Mouse (Mus musculus): ENCODE measurements at regions not wholly inside any gene's neighbourhood (a gene's known extent, or its start where the extent isn't known, plus 50 kb on each side); places are given as distances from the start of the nearest gene placed in this dataset.
"Not testable (repeated sequence)": the region's sequence is repeated elsewhere in the genome, so short reads cannot be mapped to it uniquely, and the experiment has no call there.

GRCm38 (mm10) chr17:43139916-43140315, 123.6 kb downstream of the Tnfrsf21 start:
- Histone ChIP-seq H3K4me3 (ENCODE audit: low read depth, low read length) (no peak overlapping the region), H3K4me2 (ENCODE audit: low read depth, severe bottlenecking) (no peak overlapping the region), H3K9ac (ENCODE audit: low read length) (no peak overlapping the region), H3K27ac (replicated peaks; ENCODE audit: low read depth, low read length) (no peak overlapping the region), H3K36me3 (ENCODE audit: control insufficient read depth, insufficient read depth, low read length) (no peaks in the 10 kb centered on the region), H3K4me1 (ENCODE audit: control insufficient read depth, insufficient read depth, low read length) (no peaks in the 10 kb centered on the region), H3K27me3 (ENCODE audit: control insufficient read depth, insufficient read depth, low read length) (no peaks in the 10 kb centered on the region), H3K9me3 (ENCODE audit: control insufficient read depth, low read length) (no peaks in the 10 kb centered on the region)
- DNase-seq (ENCODE audit: low spot score) (no peak), ATAC-seq (ENCODE audit: insufficient number of reproducible peaks, low FRiP score, low TSS enrichment, low read depth) (no peak)
- WGBS = 76% methylated on average over 7 of the region's 8 CpGs

GRCm38 (mm10) chr17:43141740-43142139, 125.4 kb downstream of the Tnfrsf21 start:
- Histone ChIP-seq H3K9ac (ENCODE audit: low read length) (no peak overlapping the region), H3K4me3 (ENCODE audit: low read depth, low read length) (no peak overlapping the region), H3K36me3 (ENCODE audit: control insufficient read depth, insufficient read depth, low read length) (no peaks in the 10 kb centered on the region), H3K4me2 (ENCODE audit: low read depth, severe bottlenecking) (no peak overlapping the region), H3K27ac (replicated peaks; ENCODE audit: low read depth, low read length) (no peak overlapping the region), H3K4me1 (ENCODE audit: control insufficient read depth, insufficient read depth, low read length) (no peaks in the 10 kb centered on the region), H3K9me3 (ENCODE audit: control insufficient read depth, low read length) (no peaks in the 10 kb centered on the region), H3K27me3 (ENCODE audit: control insufficient read depth, insufficient read depth, low read length) (no peaks in the 10 kb centered on the region)
- ATAC-seq (ENCODE audit: insufficient number of reproducible peaks, low FRiP score, low TSS enrichment, low read depth) (no peak), DNase-seq (ENCODE audit: low spot score) (no peak)
- 78% methylated on average over 7 of the region's 7 CpGs for WGBS

GRCm38 (mm10) chr17:43145749-43146148, 124.4 kb upstream of the Adgrf1 start:
- H3K36me3 ChIP-seq (ENCODE audit: control insufficient read depth, insufficient read depth, low read length) = no peaks in the 10 kb centered on the region
- H3K4me1 ChIP-seq (ENCODE audit: control insufficient read depth, insufficient read depth, low read length) = peaks cover 5% of the 10 kb centered on the region
- H3K9me3 ChIP-seq (ENCODE audit: control insufficient read depth, low read length) = no peaks in the 10 kb centered on the region
- no peak overlapping the region for H3K27ac ChIP-seq (replicated peaks; ENCODE audit: low read depth, low read length)
- ATAC-seq (ENCODE audit: insufficient number of reproducible peaks, low FRiP score, low TSS enrichment, low read depth) (no peak), DNase-seq (ENCODE audit: low spot score) (no peak)
- no peak overlapping the region for H3K4me2 ChIP-seq (ENCODE audit: low read depth, severe bottlenecking)
- 44% methylated on average over 1 of the region's 1 CpGs for whole genome bisulfite sequencing
- H3K9ac ChIP-seq (ENCODE audit: low read length) = no peak overlapping the region
- H3K27me3 ChIP-seq (ENCODE audit: control insufficient read depth, insufficient read depth, low read length) = no peaks in the 10 kb centered on the region
- no peak overlapping the region for H3K4me3 ChIP-seq (ENCODE audit: low read depth, low read length)

GRCm38 (mm10) chr17:43147935-43148334, 122.2 kb upstream of the Adgrf1 start:
- Histone ChIP-seq H3K4me2 (ENCODE audit: low read depth, severe bottlenecking) (no peak overlapping the region), H3K4me1 (ENCODE audit: control insufficient read depth, insufficient read depth, low read length) (peaks cover 5% of the 10 kb centered on the region), H3K4me3 (ENCODE audit: low read depth, low read length) (no peak overlapping the region), H3K27me3 (ENCODE audit: control insufficient read depth, insufficient read depth, low read length) (no peaks in the 10 kb centered on the region), H3K36me3 (ENCODE audit: control insufficient read depth, insufficient read depth, low read length) (no peaks in the 10 kb centered on the region), H3K27ac (replicated peaks; ENCODE audit: low read depth, low read length) (no peak overlapping the region), H3K9ac (ENCODE audit: low read length) (no peak overlapping the region), H3K9me3 (ENCODE audit: control insufficient read depth, low read length) (no peaks in the 10 kb centered on the region)
- WGBS = 6% methylated on average over 3 of the region's 3 CpGs
- DNase-seq (ENCODE audit: low spot score) (no peak), ATAC-seq (ENCODE audit: insufficient number of reproducible peaks, low FRiP score, low TSS enrichment, low read depth) (no peak)

GRCm38 (mm10) chr17:43152620-43153019, 117.5 kb upstream of the Adgrf1 start:
- ATAC-seq (ENCODE audit: insufficient number of reproducible peaks, low FRiP score, low TSS enrichment, low read depth) = no peak
- Histone ChIP-seq H3K27ac (replicated peaks; ENCODE audit: low read depth, low read length) (no peak overlapping the region), H3K27me3 (ENCODE audit: control insufficient read depth, insufficient read depth, low read length) (no peaks in the 10 kb centered on the region), H3K9me3 (ENCODE audit: control insufficient read depth, low read length) (no peaks in the 10 kb centered on the region), H3K4me2 (ENCODE audit: low read depth, severe bottlenecking) (no peak overlapping the region), H3K4me3 (ENCODE audit: low read depth, low read length) (no peak overlapping the region), H3K9ac (ENCODE audit: low read length) (no peak overlapping the region), H3K36me3 (ENCODE audit: control insufficient read depth, insufficient read depth, low read length) (no peaks in the 10 kb centered on the region), H3K4me1 (ENCODE audit: control insufficient read depth, insufficient read depth, low read length) (peaks cover 5% of the 10 kb centered on the region)
- WGBS = 80% methylated on average over 3 of the region's 3 CpGs
- DNase-seq (ENCODE audit: low spot score) = no peak

GRCm38 (mm10) chr17:43155271-43155670, 114.9 kb upstream of the Adgrf1 start:
- not testable (repeated sequence) for H3K9ac ChIP-seq (ENCODE audit: low read length); H3K36me3 ChIP-seq (ENCODE audit: control insufficient read depth, insufficient read depth, low read length); H3K9me3 ChIP-seq (ENCODE audit: control insufficient read depth, low read length); H3K27ac ChIP-seq (replicated peaks; ENCODE audit: low read depth, low read length); H3K4me2 ChIP-seq (ENCODE audit: low read depth, severe bottlenecking); H3K27me3 ChIP-seq (ENCODE audit: control insufficient read depth, insufficient read depth, low read length); H3K4me3 ChIP-seq (ENCODE audit: low read depth, low read length); ATAC-seq (ENCODE audit: insufficient number of reproducible peaks, low FRiP score, low TSS enrichment, low read depth); DNase-seq (ENCODE audit: low spot score)
- H3K4me1 ChIP-seq (ENCODE audit: control insufficient read depth, insufficient read depth, low read length) = peaks cover 11% of the 10 kb centered on the region
- WGBS = 92% methylated on average over 8 of the region's 8 CpGs

GRCm38 (mm10) chr17:43156116-43156515, 114.0 kb upstream of the Adgrf1 start:
- no peak for DNase-seq (ENCODE audit: low spot score)
- ATAC-seq (ENCODE audit: insufficient number of reproducible peaks, low FRiP score, low TSS enrichment, low read depth) = no peak

GRCm38 (mm10) chr17:43157781-43158501, 112.2 kb upstream of the Adgrf1 start:
- DNase-seq (ENCODE audit: low spot score) = peak; percentile 58
- peaks cover 11% of the 10 kb centered on the region for H3K4me1 ChIP-seq (ENCODE audit: control insufficient read depth, insufficient read depth, low read length)
- no peaks in the 10 kb centered on the region for H3K9me3 ChIP-seq (ENCODE audit: control insufficient read depth, low read length)
- H3K27me3 ChIP-seq (ENCODE audit: control insufficient read depth, insufficient read depth, low read length) = no peaks in the 10 kb centered on the region
- no peak overlapping the region for H3K9ac ChIP-seq (ENCODE audit: low read length)
- peak; percentile 72; the same call in 1 of the 2 replicates for ATAC-seq (ENCODE audit: insufficient number of reproducible peaks, low FRiP score, low TSS enrichment, low read depth)
- H3K36me3 ChIP-seq (ENCODE audit: control insufficient read depth, insufficient read depth, low read length) = no peaks in the 10 kb centered on the region
- 30% methylated on average over 15 of the region's 15 CpGs for WGBS
- H3K4me3 ChIP-seq (ENCODE audit: low read depth, low read length) = no peak overlapping the region
- H3K4me2 ChIP-seq (ENCODE audit: low read depth, severe bottlenecking) = peak overlapping the region; percentile 27
- H3K27ac ChIP-seq (replicated peaks; ENCODE audit: low read depth, low read length) = 0 out of 2 replicates have a peak overlapping the region, but pooled peaks have one; percentile 33

More at GRCm38 (mm10) chr17:43156116-43156515, 114.0 kb upstream of the Adgrf1 start:
- WGBS = 72% methylated on average over 5 of the region's 5 CpGs
- H3K4me2 ChIP-seq (ENCODE audit: low read depth, severe bottlenecking) = no peak overlapping the region
- no peak overlapping the region for H3K4me3 ChIP-seq (ENCODE audit: low read depth, low read length)
- no peaks in the 10 kb centered on the region for H3K9me3 ChIP-seq (ENCODE audit: control insufficient read depth, low read length)
- H3K27me3 ChIP-seq (ENCODE audit: control insufficient read depth, insufficient read depth, low read length) = no peaks in the 10 kb centered on the region
- H3K36me3 ChIP-seq (ENCODE audit: control insufficient read depth, insufficient read depth, low read length) = no peaks in the 10 kb centered on the region
- H3K9ac ChIP-seq (ENCODE audit: low read length) = no peak overlapping the region
- peaks cover 11% of the 10 kb centered on the region for H3K4me1 ChIP-seq (ENCODE audit: control insufficient read depth, insufficient read depth, low read length)
- no peak overlapping the region for H3K27ac ChIP-seq (replicated peaks; ENCODE audit: low read depth, low read length)

Measured in limb, embryonic 11.5 days (tissue).